Mouse (Mus musculus) left cerebral cortex, adult 9 months (tissue): ENCODE data around the gene Hsd17b1.
A peak's percentile ranks its signal among the peaks of the same experiment; 100 is the strongest.

Source experiments
- DNase-seq, 2 experiments: peaks; one replicate each; pipeline ENCODE4 v3.0.0; 2022; ENCODE audit warnings: low spot score in 2 of 2

Hsd17b1 gene

GRCm38 (mm10) chr11:101078121-101078520 lies at the start of gene Hsd17b1:
Hsd17b1 (plus strand) TSS chr11:101078411.
- no peak for DNase-seq

GRCm38 (mm10) chr11:101029320-101029719 lies 48.9 kb upstream of the Hsd17b1 start:
- DNase-seq = no peak

- no peak for DNase-seq
Observed at GRCm38 (mm10) chr11:101030136-101030807, 47.9 kb upstream of the Hsd17b1 start.

- no peak for DNase-seq
Observed at GRCm38 (mm10) chr11:101030808-101031156, 47.4 kb upstream of the Hsd17b1 start.

DNA sequence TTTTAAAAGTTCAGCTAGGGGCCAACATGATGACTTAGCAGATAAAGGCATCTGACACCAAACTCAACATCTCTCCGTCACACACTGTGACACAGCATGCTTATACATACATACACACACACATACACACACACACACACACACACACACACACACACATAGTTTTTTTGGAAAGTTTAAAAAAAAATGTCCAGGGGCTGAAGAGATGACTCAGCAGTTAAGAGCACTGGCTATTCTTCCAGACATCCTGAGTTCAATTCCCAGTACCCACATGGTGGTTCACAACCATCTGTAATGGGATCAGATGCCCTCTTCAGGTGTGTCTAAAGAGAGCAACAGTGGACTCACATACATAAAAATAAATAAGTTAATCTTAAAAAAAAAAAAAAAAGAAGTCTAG lies 46.7 kb upstream of the Hsd17b1 start:
- DNase-seq = no peak

- no peak for DNase-seq
Observed at GRCm38 (mm10) chr11:101033856-101034500, 44.2 kb upstream of the Hsd17b1 start.

DNA sequence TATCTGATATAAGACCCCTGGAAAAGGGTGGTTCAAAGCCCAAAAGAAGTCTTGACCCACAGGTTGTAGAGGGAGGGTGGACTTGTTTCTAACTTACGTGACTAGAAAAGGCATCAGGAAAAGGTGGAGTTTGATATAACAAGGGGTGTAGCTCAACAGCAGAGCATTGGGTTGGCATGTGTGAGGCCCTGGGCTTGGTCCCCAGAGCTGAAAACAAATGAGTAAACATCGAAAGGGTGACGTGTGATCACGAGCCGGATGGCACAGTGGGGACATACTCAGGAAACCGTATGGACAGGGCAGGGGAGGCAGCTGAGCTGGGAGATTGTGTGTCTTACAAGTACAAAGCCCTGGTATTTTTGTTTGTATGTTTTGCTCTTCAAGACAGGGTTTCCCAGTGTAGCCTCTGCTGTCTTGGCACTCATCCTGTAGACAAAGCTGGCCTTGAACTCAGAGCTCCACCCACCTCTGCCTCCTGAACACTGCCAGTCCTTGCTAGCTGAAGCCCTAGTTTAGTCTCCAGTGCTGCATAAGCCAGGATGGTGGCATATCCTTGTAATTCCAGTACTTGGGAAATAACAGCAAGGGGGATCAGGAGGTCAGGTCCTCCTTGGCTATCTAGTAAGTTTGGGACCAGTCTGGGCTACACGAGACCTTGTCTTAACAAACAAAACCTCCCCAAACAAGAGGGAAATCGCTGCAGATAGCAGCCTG lies 43.4 kb upstream of the Hsd17b1 start:
- DNase-seq = no peak

DNA sequence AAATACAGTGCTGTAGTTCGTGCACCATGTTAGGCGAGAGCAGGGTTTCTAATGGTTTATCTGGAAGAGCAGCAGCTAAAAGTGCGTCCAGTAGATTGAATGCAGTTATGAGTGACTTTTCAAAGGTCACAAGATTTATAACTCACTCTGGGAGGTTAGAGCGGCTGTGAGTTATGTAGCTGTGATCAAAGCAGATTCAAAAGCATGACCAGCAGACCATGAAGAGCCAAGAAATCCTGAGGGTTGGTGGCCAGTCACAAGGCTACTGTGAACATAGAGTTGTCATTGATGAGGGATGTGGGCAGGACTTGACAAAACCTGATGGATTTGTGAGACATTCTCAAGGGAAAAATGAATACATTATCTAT lies 42.9 kb upstream of the Hsd17b1 start:
- no peak for DNase-seq

- no peak for DNase-seq
Observed at GRCm38 (mm10) chr11:101037795-101038194, 40.4 kb upstream of the Hsd17b1 start.

GRCm38 (mm10) chr11:101045826-101046225 lies 32.4 kb upstream of the Hsd17b1 start:
- DNase-seq = no peak

DNA sequence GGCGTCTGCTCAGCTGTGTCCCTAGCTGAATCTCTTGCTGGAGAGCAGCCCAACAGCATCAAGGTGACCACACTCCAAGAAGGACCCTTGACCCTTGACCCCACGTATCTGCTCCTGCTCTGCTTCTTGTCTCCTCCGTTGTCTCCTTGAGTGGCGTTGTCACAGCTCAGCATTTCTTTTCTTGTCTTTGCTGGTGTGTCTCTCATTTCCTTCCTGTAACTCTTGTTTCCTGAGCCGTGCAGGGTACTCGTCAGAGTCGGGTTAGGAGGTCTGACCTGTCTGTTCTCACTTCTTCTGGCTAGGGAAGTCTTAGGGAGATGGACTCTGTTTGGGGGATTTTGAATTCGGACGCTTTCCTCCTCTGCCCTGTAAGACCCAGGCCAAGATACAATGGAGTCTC lies 31.8 kb upstream of the Hsd17b1 start:
- no peak for DNase-seq

DNA sequence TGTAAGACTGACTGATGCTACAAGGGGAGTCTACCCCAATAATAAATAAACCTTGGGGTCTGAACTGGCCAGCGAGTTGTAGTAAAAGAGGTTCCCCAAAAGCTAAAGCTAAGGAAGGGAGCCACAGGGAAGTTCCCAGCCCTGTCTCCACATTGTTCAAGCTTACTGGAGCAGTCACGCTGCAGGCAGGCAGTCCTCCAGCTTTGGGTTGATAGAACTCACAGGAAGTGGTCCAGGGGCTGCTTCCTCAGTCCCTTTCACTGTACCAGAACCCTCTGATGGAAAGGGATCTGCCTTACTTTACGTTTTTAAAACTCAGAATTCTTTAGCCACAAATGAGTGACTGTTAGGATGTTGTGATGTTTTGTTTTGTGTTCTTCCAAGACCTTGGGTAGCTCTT lies 30.7 kb upstream of the Hsd17b1 start:
- no peak for DNase-seq

DNA sequence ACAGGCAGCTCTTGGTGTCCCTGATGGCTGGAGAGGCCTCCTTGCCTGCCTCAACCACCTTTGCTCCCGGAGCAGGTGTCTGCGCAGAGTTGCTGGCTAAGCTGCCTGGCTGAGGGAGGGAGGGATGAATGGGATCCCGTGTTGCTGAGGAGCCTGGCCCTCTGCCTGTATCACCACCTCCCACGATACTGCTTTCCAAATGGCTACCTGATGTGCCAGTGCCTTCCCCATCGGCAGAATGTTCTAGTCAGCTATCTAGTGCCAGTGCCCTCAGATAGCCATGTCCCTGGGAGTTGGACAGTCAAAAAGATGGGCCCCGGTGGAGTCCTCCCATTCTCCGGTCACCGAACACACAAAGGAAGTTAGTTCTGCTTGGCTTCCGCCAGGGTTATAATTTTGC lies 27.9 kb upstream of the Hsd17b1 start:
- peak in 1 of 2 experiments; percentile 60 for DNase-seq

DNA sequence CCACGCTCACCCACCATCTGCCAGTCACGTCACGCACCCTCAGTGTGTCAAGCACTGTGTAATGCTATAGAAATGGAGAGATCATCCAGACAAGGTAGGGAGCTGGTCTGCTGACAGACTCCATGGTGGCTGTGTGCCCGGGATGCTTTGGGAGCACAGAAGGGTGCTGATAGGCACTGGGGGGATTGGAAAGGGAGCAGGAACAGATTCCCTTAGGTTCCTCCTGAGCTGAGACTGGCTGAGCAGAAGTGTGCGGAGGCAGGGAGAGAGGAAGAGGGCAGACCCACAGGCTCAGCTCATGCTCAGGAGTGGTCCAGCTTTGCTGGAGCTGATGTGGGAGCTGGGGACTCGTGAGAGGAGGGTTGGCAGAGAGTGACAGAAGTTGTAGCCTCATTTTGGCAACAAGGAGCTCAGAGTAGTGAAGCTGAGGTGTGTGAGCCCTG lies 27.1 kb upstream of the Hsd17b1 start:
- DNase-seq = peak in 1 of 2 experiments; percentile 39

- no peak for DNase-seq
Observed at GRCm38 (mm10) chr11:101051617-101052016, 26.6 kb upstream of the Hsd17b1 start.

- no peak for DNase-seq
Observed at GRCm38 (mm10) chr11:101052751-101053473, 25.3 kb upstream of the Hsd17b1 start.

DNA sequence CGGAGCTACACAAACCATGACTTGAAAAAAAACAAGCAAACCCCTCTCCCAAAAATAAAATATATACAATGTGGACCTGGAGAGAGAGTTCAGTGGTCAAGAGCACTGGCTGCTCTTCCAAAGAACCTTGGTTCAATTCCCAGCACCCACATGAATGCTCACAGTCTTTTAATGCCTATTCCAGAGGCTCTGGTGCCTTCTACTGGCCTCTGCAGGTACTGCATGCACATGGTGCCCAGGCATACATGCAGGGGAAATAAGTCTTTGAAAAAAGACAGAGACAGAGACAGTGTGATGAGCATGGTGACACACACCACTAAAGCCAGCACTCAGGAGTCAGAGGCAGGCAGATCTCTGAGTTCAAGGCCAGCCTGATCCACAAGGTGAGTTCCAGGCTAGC lies 24.2 kb upstream of the Hsd17b1 start:
- no peak for DNase-seq

DNA sequence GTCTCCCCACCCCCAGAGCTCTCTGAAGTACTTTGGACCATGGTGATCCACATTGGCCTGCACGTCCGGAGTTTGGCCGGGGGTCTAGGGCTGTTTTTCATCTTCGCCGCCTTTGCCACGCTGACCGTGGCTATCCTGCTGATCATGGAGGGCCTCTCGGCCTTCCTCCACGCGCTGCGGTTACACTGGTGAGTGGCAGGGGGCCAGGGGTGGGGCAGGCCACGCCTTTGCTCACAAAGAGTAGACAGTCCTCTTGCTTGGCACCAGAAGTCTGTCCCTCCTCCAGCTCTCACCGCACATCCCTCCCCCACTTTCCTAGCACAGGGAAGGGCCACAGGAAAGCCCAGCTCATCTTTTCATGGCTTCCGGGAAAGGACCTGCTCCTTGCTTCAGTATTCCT lies 22.8 kb upstream of the Hsd17b1 start:
- DNase-seq = no peak

GRCm38 (mm10) chr11:101056885-101057284 lies 21.3 kb upstream of the Hsd17b1 start:
- DNase-seq = no peak

GRCm38 (mm10) chr11:101057860-101058259 lies 20.4 kb upstream of the Hsd17b1 start:
- peak in 1 of 2 experiments; percentile 90 for DNase-seq

DNA sequence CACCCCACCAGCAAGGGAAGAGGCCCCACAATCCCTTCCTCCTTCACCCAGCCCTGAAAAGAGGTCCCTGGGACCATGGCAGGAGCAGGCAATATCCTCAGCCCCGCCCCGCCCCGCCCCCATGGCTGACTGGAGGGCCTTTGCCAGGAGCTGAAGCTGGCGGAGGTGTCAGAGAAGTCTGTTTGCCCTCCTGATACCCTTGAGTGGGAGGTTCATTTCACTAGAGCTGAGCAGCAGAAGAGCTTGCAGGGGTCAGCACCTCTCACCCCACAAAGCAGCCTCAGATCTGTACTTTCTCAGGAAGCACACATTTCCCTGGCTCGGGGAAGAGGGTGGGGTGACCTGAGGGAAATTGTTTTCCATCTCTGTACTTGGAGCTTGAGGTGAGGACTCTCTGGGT lies 19.5 kb upstream of the Hsd17b1 start:
- DNase-seq = no peak

DNA sequence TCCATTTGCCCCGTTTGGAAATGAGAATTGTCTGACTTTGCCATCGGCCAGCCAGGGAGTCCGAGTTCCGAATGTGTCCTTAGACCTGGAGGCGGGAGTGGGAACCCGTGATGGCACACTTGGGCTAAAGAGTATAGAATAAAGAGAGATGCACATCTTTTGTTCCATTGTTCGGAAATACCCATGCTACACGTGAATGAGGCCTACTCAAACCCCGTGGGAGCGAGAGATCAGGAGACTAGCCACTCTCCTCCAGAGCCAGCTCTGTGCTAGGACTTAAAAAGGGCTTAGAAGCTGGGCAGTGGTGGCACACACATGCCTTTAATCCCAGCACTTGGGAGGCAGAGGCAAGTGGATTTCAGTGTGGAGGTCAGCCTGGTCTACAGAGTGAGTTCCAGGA lies 18.7 kb upstream of the Hsd17b1 start:
- no peak for DNase-seq
